Mouse (Mus musculus): Measurements from ENCODE around the gene Nhsl1.

Gene Nhsl1

DNA sequence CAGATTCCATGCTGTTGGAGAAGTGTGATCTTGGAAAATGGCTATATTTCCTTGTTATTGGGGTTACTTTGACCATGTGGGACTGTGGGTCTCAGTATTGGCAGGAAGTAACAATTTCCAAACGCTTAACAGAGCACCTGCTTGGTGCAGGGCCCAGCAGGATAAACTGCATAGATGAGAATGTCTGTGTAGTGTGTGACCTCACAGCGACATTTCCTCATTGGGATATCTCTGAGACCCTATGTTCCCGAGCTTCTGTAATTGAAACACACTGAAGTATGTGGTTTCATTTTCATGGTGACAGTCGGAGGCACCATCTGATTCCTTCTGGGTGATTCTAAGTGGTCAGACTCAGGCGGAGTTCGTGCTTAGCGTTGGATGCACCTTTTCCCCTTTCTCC is 75.5 kb downstream of the Nhsl1 start:
- no peak for DNase-seq (ENCODE audit: low read depth, low spot score)

GRCm38 (mm10) chr10:18400089-18400644 is 81.4 kb downstream of the Nhsl1 start:
- DNase-seq (ENCODE audit: low read depth, low spot score), result no peak

DNA sequence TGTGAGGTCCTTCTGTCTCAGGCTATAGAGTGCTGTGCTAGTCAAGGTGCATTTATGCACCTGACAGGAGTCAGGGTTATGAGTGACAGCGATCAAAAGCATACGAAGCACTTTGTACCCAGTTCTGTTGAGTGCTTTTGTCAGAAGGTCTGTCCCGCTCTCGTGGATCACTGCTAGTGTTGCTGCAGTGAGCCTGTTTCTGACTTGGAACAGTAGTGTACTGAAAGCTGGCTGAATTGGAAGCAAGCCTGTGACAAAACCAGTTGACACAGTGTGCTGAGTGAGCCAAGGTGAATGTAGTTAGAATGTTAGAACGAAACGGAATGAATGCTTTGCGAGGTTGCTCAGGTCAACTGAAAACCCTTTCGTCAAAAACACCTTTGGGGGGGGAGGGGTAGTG is 82.2 kb downstream of the Nhsl1 start:
- DNase-seq (ENCODE audit: low read depth, low spot score), result no peak

GRCm38 (mm10) chr10:18403992-18404391 is 85.2 kb downstream of the Nhsl1 start:
- peak; percentile 13 for DNase-seq (ENCODE audit: low read depth, low spot score)

DNA sequence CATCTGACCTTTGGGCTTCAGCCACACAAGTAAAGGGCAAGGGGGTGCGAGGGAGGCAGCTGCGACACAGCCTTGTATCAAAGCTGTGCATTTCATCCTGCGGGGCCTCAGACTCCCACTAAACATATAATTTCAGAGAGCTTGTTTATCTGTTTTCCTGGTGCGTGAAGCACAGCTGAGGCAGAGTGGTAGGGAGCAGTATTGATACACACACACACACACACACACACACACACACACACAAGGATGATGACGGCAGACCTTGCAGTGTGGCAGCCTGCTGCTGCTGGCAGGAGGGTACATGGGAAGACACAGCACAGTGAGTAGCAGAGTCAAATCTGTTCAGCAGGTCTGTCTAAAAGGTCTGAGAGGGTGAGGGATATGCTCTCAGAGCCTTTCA is 85.9 kb downstream of the Nhsl1 start:
- no peak for DNase-seq (ENCODE audit: low read depth, low spot score)

DNA sequence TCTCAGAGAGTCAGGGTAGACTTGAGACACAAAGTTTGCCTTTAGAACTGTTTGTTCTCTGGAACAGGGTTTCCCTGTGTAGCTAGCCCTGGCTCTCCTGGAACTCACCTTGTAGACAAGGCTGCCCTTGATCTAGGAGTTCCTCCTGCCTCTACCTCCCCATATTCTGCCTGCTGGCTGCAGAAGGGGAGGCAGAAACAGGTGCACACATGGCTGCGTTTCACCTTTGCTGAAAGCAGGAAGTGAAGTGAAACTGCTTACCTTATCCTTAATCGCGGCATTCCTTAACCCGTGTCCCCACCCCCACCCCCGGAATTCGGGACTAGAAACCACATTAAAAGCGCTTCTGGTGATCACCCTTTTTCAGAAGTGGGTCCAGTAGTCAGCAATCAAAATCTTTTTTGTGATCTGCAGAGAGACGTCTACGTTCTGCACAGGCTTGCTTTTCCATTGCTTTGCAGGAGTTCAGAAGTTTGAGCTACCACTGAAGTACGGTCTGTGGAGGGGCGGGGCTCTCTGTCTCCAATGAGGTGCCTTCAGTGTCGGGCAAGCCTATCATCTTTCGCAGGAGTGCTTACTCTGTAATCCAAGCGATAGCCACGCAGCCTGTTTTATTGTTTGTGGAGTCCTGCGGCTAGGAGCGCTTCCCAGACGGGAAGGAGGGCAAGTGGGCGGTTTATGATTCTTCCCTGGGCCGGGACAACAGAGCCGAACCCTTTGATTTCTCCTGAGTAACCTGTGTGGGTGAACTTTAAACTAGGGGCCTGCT is 88.5 kb downstream of the Nhsl1 start:
- DNase-seq (ENCODE audit: low read depth, low spot score), result peak; percentile 33

GRCm38 (mm10) chr10:18408128-18408527 is 89.3 kb downstream of the Nhsl1 start:
- no peak for DNase-seq (ENCODE audit: low read depth, low spot score)

DNA sequence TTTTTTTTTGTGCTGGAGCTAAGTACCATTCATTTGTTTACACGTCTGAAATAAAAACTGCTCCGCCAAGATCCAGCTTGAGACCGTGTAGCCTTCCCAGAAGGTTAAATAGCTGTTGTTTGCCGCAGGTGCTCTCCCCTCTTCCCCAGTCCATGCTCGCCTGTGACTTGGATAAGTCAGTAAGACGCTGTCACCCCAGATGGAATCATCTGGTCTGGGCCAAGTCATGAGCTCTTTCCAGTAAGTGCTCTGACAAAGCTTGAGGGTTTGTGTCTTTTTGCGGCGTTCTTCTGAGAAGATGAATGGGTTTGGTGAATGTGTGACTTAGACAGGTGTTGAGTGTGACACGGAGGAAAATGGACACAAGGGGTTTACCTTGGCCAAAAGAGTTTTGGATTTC is 89.8 kb downstream of the Nhsl1 start:
- no peak for DNase-seq (ENCODE audit: low read depth, low spot score)

DNA sequence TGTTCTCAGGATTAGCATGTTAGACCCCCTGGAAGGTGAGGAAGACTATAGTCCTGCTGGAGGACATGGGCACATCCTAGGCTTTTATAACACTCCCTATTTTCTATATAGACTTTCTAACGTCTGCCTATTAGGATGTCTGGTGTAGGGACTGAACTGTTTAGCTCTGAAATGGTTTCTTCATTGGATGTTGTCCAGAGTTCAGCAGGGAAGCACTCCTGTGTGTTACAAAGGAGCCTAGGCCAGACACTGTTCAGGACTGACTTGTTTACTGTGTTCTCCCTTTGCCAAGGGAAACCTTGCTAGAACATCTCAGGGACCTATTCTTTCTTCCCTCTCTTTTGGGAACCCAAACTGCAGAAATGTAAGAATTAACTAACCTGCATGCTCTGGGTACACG is 90.3 kb downstream of the Nhsl1 start:
- no peak for DNase-seq (ENCODE audit: low read depth, low spot score)

- DNase-seq (ENCODE audit: low read depth, low spot score), result no peak
Measured at GRCm38 (mm10) chr10:18411266-18411665, 92.5 kb downstream of the Nhsl1 start.

GRCm38 (mm10) chr10:18415946-18416345 is 97.2 kb downstream of the Nhsl1 start:
- DNase-seq (ENCODE audit: low read depth, low spot score), result no peak

DNA sequence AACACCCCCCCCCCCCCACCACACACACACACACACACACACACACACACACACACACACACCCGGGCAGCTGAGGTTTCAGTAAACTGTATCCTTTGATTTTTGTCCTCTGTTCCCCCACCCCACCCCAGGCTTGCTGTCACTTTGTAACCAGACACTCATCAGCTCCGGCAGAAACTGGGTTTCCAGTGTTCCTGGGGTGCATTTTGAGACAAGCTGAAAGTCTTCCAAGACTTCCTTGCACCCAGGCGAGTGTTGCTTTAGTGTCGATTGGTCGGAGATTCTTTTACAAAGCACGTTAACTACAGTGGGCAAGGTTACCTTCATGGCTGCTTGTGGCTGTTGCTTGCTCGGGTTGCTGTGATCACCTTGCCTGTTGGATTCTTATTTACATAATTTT is 99.4 kb downstream of the Nhsl1 start:
- DNase-seq (ENCODE audit: low read depth, low spot score), result no peak

DNA sequence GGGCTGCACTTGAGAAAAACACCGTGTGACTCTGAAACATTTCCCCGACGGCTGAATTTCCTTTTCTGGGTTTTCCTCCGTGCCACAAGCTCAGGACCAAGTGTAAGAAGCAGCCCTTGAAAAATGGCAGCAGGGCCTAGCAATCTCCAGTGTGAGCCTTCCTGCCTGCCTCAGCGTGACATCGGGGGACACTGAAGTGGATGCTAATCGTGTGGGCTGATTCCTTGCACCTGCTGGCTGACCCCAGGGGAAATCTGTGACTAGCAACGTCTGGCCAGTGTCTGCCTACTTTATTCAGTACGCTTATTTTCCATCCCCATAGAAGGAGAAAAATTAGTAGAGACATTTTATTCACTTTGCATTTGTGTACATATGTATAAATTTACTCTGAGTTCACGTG is 100.7 kb downstream of the Nhsl1 start:
- no peak for DNase-seq (ENCODE audit: low read depth, low spot score)

DNA sequence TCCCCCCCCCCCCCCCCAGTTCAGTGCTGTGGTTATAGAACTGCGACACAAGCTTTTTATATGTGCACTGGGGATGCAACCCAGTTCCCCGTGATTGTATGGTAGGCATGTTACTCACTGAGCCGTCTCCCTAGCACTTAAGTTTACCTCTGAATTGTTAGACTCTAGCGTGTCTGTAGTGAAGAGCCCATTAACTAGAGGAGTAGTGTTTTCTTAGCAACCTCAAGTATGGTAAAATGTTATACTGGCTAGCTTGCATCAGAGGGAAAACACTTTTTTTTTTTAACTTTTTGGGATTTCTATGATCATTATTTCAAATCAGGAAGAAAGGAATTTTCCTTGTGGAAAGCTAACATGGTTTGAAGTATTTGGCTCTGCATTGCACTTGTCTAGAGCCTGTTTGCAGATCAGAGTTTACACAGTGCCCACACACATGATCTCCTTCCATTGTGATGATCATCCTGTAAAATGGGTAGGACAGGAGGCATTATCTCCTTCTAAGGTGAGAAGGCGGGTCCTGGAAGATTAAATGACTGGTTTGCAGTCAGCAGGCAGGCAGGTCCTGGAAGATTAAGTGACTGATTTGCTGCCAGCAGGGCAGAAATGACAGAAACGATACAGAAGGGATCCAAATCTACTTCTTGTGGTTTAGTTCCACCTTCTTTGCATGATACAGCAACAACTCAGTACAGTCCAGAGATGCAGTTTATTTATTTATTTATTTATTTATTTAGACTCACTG is 101.6 kb downstream of the Nhsl1 start:
- no peak for DNase-seq (ENCODE audit: low read depth, low spot score)

DNA sequence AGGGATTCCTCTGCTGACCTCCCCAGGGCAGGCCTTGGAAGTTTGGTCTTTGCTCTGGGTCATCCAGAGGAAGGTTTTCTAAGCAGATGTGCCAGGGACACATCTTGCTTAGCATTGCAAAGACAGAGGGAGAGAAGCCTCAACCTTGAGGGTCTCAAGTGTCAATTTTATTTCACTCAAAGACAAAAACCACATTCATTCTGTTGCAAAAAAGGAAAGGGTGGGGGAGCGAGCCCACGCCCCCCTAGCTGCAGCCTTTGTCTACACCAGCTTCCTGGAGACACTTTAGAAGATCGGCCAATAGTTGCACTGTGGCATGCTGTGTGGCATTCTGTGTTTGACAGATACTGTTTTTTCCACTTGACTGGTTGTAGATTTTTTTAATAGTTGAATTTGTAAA is 104.2 kb downstream of the Nhsl1 start:
- DNase-seq (ENCODE audit: low read depth, low spot score), result no peak

- DNase-seq (ENCODE audit: low read depth, low spot score), result no peak
Measured at GRCm38 (mm10) chr10:18423557-18423956, 104.8 kb downstream of the Nhsl1 start.

GRCm38 (mm10) chr10:18427866-18428265 is 109.1 kb downstream of the Nhsl1 start:
- DNase-seq (ENCODE audit: low read depth, low spot score), result no peak

DNA sequence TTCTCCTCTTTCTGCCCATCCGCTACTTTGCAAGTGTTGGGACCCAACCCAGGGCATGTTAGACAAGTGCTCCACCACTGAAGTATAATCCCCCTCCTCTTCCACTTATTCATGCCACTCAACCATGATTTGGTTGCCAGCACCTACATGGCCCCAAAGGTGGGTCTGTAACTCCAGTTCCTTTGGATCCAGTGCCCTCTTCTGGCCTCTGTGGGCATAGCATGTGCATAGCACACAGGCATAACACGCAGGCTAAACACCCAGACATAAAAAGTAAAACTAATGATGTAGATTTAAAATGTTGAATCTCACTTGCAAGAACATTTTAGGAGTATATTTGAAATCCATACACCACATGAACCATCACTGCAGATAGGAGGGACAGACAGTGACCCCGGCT is 110.7 kb downstream of the Nhsl1 start:
- no peak for DNase-seq (ENCODE audit: low read depth, low spot score)

GRCm38 (mm10) chr10:18430141-18430540 is 111.4 kb downstream of the Nhsl1 start:
- no peak for DNase-seq (ENCODE audit: low read depth, low spot score)

- DNase-seq (ENCODE audit: low read depth, low spot score), result no peak
Measured at GRCm38 (mm10) chr10:18430973-18431372, 112.2 kb downstream of the Nhsl1 start.

DNA sequence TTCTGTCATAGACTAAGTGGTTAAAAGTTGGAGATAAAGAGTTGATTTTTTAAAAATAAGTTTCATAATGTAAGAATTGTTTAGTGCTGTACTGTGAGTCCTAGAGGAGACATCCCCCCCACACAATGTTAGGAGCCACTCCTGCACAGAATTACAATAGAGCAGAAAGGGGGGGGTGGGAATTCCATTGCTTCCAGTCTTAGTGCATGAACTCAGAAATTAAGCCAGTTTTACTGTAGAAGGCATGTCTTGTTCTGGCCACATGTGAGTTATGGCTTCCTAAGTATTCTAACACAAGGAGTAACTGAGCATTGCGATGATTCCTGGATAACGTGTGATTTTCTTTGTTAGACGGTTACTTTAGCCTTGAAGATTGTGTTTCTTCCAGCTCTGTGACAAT is 112.8 kb downstream of the Nhsl1 start:
- DNase-seq (ENCODE audit: low read depth, low spot score), result no peak

DNA sequence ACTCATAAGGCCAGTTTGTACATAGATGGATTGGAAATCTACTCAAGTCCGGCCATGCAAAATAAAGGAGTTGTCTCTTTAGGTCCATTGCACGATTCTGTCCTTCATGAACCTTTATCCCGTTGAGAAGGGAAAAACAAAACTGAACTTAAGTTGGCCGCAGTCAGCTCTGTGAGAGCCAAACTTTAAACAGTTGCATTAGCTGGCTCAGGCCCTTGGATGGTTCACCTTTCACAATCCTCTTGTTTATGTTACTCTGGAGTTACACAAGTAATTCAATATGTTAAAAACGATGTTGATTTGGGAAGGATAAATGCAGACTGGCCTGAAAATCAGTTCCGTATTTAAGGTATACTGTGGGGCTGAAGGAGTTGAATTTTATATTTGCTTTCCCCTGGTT is 116.7 kb downstream of the Nhsl1 start:
- DNase-seq (ENCODE audit: low read depth, low spot score), result no peak

GRCm38 (mm10) chr10:18435938-18436337 is 117.2 kb downstream of the Nhsl1 start:
- no peak for DNase-seq (ENCODE audit: low read depth, low spot score)
